Mouse (Mus musculus): ENCODE data around the gene Tceal9.

GRCm38 (mm10) chrX:136213396-136213795 lies 31.5 kb upstream of the Tceal9 start:
- TF ChIP-seq CTCF (IDR thresholded peaks at IDR 0.05; ENCODE audit: extremely low read depth, insufficient read depth, insufficient read length, insufficient replicate concordance) (no peak), POLR2A (IDR thresholded peaks at IDR 0.05; ENCODE audit: low read depth, low read length) (no peak)
